Mouse (Mus musculus) forebrain, embryonic 11.5 days (tissue): ENCODE data around the gene Olfr1025-ps1. TPM values are rescaled to one million over a fixed set of nuclear protein-coding genes. Genes with fewer than 3 reads are reported as not detected.

Experiments
- ATAC-seq: fragments of 200-750 bp; cut with Nextera tagmentation; replicated peaks from 2 replicates; pipeline ENCODE4 v1.8.0; 2017; ENCODE audit warnings: moderate TSS enrichment; ENCODE audit not compliant: low FRiP score
- DNase-seq: peaks from one replicate; pipeline ENCODE4 v3.0.0-alpha.2; 2017; ENCODE audit warnings: low spot score
- H3K27ac ChIP-seq: fragments of 300-500 bp; sonication (generic); 2 replicates; pipeline ENCODE4 v1.5.1; 2014; ENCODE audit warnings: low read depth, low read length
- H3K27me3 ChIP-seq: fragments of 300-500 bp; sonication (generic); 2 replicates; pipeline ENCODE4 v1.6.1; 2014; ENCODE audit warnings: mild to moderate bottlenecking, low read length, mixed read lengths; ENCODE audit not compliant: control insufficient read depth, insufficient read depth
- H3K36me3 ChIP-seq: fragments of 300-500 bp; sonication (generic); 2 replicates; pipeline ENCODE4 v1.6.1; 2014; ENCODE audit warnings: mild to moderate bottlenecking, low read length, moderate library complexity, mixed read lengths; ENCODE audit not compliant: control insufficient read depth, insufficient read depth
- H3K4me1 ChIP-seq: fragments of 300-500 bp; sonication (generic); replicated peaks from 2 replicates; pipeline ENCODE4 v1.6.1; 2014; ENCODE audit warnings: low read length, mixed read lengths; ENCODE audit not compliant: control insufficient read depth, insufficient read depth
- H3K4me2 ChIP-seq: fragments of 300-500 bp; sonication (generic); 2 replicates; pipeline ENCODE4 v1.6.1; 2014; ENCODE audit warnings: low read depth, mild to moderate bottlenecking, low read length, moderate library complexity, mixed read lengths; ENCODE audit not compliant: severe bottlenecking
- H3K4me3 ChIP-seq: fragments of 300-500 bp; sonication (generic); 2 replicates; pipeline ENCODE4 v1.5.1; 2014; ENCODE audit warnings: low read depth, low read length
- H3K9ac ChIP-seq: fragments of 300-500 bp; sonication (generic); 2 replicates; pipeline ENCODE4 v1.6.1; 2014; ENCODE audit warnings: low read length
- H3K9me3 ChIP-seq: fragments of 300-500 bp; sonication (generic); 2 replicates; pipeline ENCODE4 v1.6.1; 2016; ENCODE audit warnings: low read length, mixed read lengths; ENCODE audit not compliant: control insufficient read depth
- WGBS: fragments of 180-500 bp; shearing (Covaris S2); extraction: QIAGEN DNeasy Blood & Tissue Kit; methylation state at CpG from one replicate; pipeline ENCODE4 v1.1.7; 2014; 5-methylcytosine and 5-hydroxymethylcytosine counted together
- polyA plus RNA-seq: library from polyadenylated mRNA; unstranded; fragments of >200 nt; fragmentation: Nextera tagmentation; extraction: Ambion mirVana; gene quantifications from 2 replicates; pipeline ENCODE4 v1.2.1, GENCODE M21; 2014

Olfr1025-ps1 gene
- not detected in 2 replicates for polyA plus RNA-seq

DNA sequence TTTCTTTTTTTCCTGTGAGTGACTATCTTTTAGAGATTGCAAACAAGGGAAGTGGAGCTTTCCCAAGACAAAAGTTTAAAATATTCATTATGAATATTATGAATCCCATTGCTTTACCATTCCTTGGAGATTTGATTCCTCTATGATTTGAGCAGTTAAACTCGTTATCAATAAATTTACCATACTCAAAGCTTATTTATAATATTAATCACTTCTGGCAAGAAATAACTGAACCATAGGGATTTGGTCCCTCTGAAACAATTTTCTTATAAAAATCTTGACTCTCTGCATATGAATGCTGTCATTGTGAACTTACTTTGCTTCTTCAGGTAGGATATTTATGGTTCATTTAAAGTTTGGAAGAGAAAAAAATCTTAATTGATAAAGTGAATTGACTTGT, at the start of gene Olfr1025-ps1:
TSS of gene Olfr1025-ps1 (plus strand) at position 301 of the 400 bp plus-strand sequence.
- H3K4me3 ChIP-seq, result no peak within 1 kb of the TSS
- H3K4me2 ChIP-seq, result no peak within 1 kb of the TSS
- ATAC-seq, result no peak
- 72% methylated on average over 1 of the region's 1 CpGs for WGBS
- no peaks in the 10 kb centered on the region for H3K4me1 ChIP-seq
- no peaks in the 10 kb centered on the region for H3K27me3 ChIP-seq
- H3K9ac ChIP-seq, result no peak within 1 kb of the TSS
- no peaks in the 10 kb centered on the region for H3K9me3 ChIP-seq
- H3K36me3 ChIP-seq, result no peaks in the 10 kb centered on the region
- H3K27ac ChIP-seq, result no peak within 1 kb of the TSS
- no peak for DNase-seq

DNA sequence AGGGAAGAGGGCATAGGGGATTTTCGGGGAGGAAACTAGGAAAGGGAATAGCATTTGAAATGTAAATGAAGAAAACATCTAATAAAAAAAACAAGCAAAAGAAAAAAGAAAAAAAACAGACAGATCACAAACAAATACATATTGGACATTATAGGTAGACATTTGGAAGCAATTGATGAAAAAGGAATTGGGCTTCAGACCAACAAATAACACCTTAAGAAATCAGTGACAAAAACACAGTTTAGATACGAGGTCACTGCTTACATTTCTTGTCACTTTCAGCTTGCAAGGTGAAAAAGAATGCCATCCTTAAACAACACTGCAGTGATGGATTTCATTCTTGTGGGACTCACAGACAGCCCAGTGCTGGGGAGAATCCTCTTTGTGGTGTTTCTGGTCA, 46.7 kb upstream of the Olfr1025-ps1 start, which contains the start of gene Olfr1022:
TSS of gene Olfr1022 (plus strand) at position 301 of the 400 bp plus-strand sequence.
- 66% methylated on average over 2 of the region's 2 CpGs for WGBS
- Histone ChIP-seq H3K4me1 (no peaks in the 10 kb centered on the region), H3K27ac (no peak within 1 kb of the TSS), H3K36me3 (no peaks in the 10 kb centered on the region), H3K9me3 (no peaks in the 10 kb centered on the region), H3K27me3 (no peaks in the 10 kb centered on the region), H3K9ac (no peak within 1 kb of the TSS), H3K4me3 (no peak within 1 kb of the TSS), H3K4me2 (no peak within 1 kb of the TSS)
- ATAC-seq (no peak), DNase-seq (no peak)

DNA sequence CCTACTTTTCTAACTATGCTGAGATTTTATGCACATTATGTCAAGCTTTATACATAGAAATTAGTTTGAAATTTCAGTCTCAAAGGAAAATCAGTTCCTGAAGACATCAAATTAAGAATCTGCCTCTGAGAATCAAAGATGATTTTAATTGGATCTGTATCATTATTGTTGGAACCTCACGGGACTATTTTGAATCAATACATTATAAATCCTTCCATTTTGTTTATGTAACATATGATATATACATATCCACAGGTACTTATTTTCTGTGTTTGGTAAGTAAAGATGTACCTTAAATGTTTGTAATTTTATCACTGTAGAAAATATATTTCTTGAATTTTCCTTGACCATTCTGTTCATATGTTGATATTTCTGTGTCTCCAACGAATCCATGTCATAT, 29.7 kb upstream of the Olfr1025-ps1 start, which contains the start of gene Olfr1023:
TSS of gene Olfr1023 (plus strand) at position 301 of the 400 bp plus-strand sequence.
- no peak within 1 kb of the TSS for H3K9ac ChIP-seq
- H3K4me3 ChIP-seq, result no peak within 1 kb of the TSS
- no peak within 1 kb of the TSS for H3K27ac ChIP-seq
- no peaks in the 10 kb centered on the region for H3K36me3 ChIP-seq
- H3K9me3 ChIP-seq, result no peaks in the 10 kb centered on the region
- H3K4me2 ChIP-seq, result no peak within 1 kb of the TSS
- ATAC-seq (no peak), DNase-seq (no peak)
- WGBS, result 84% methylated on average over 2 of the region's 2 CpGs
- H3K27me3 ChIP-seq, result no peaks in the 10 kb centered on the region
- H3K4me1 ChIP-seq, result no peaks in the 10 kb centered on the region

DNA sequence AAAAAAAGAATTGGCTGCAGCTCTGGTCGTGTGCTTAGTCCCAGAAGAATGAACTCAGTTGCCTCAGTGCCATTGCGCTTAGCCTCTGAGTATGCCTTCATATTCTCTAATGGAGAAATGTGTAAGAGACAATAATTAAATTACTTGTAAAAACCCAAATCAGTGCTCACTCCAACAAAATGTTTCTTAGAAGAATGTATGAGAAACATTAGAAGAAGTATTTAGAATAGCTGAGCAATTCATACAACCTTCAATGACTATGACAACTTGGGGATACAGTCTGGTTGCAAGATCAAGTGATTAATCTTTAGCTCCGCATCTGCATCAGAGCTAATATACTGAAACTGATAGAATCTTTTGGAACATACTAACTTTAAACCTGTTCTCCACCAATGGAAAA, 10.0 kb upstream of the Olfr1025-ps1 start, which contains the start of gene Olfr1024:
TSS of gene Olfr1024 (minus strand) at position 101 of the 400 bp plus-strand sequence.
- Histone ChIP-seq H3K4me3 (no peak within 1 kb of the TSS), H3K4me2 (no peak within 1 kb of the TSS), H3K9me3 (no peaks in the 10 kb centered on the region), H3K27me3 (no peaks in the 10 kb centered on the region), H3K36me3 (no peaks in the 10 kb centered on the region), H3K9ac (no peak within 1 kb of the TSS), H3K27ac (no peak within 1 kb of the TSS), H3K4me1 (no peaks in the 10 kb centered on the region)
- WGBS, result 86% methylated on average over 3 of the region's 3 CpGs
- DNase-seq (no peak), ATAC-seq (no peak)

DNA sequence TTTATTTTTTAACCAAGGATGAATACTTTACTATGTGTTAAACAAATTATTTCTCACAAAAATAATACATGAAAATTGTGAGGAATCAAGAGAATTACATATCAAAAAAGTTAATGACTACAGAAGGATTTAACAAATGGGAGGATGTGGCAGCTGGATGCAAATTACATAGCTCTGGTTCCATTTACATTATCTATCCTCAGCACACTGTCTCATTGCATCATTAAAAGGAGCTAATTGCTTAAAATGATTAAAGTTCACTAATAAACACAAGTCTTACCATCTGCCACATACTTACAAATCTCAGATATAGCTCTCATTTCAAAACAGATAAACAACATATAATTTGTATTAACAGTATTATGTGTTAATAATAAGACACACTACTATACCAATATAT, 1.8 kb upstream of the Olfr1025-ps1 start:
- Histone ChIP-seq H3K9ac (no peak overlapping the region), H3K4me2 (no peak overlapping the region), H3K27me3 (no peaks in the 10 kb centered on the region), H3K4me3 (no peak overlapping the region), H3K9me3 (no peaks in the 10 kb centered on the region), H3K27ac (no peak overlapping the region), H3K36me3 (no peaks in the 10 kb centered on the region), H3K4me1 (no peaks in the 10 kb centered on the region)
- DNase-seq (no peak), ATAC-seq (no peak)

DNA sequence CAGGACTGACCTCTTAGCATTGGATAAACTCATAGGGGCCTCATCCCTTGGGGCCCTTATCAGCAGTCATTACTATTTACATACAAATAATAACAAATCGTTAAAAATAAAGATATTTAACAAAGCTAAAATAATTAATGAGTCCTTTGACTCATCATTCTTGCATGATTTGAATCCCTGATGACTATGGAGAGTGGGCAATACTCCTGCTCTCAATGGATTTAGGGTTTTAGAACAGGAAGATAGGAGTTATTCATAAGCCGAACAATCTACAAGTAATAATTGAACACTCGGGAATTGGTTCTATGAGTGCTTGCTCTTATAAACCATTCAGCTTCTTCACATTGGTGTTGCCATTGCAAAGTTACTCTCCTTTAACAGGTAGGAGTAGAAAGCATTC, 6.3 kb downstream of the Olfr1025-ps1 start, which contains the start of gene Olfr1026:
TSS of gene Olfr1026 (plus strand) at position 301 of the 400 bp plus-strand sequence.
- Histone ChIP-seq H3K27ac (no peak within 1 kb of the TSS), H3K9me3 (no peaks in the 10 kb centered on the region), H3K4me3 (no peak within 1 kb of the TSS), H3K36me3 (no peaks in the 10 kb centered on the region), H3K27me3 (no peaks in the 10 kb centered on the region), H3K4me1 (no peaks in the 10 kb centered on the region), H3K9ac (no peak within 1 kb of the TSS), H3K4me2 (no peak within 1 kb of the TSS)
- no peak for DNase-seq
- ATAC-seq, result no peak
- 90% methylated on average over 3 of the region's 3 CpGs for WGBS

DNA sequence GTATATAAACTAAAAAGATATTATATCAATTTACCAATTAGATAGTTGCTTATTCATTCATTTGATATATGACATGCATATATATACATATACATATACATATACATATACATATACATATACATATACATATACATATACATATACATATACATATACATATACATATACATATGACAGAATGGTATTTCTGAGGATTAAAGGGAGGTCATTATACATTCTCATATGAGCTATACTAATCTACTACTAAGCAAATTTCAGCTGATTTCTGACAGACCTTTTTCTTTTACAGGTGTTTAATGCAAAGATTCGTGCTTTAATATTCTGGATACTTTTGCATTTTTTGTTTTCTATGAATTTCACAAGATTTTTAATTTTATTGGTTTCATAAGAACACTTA, 35.1 kb downstream of the Olfr1025-ps1 start, which contains the start of gene Olfr1028:
TSS of gene Olfr1028 (plus strand) at position 301 of the 400 bp plus-strand sequence.
- 83% methylated on average over 1 of the region's 1 CpGs for WGBS

More for the DNA sequence above, 35.1 kb downstream of the Olfr1025-ps1 start, which contains the start of gene Olfr1028:
- Histone ChIP-seq H3K9ac (no peak within 1 kb of the TSS), H3K4me3 (no peak within 1 kb of the TSS), H3K4me2 (no peak within 1 kb of the TSS), H3K4me1 (no peaks in the 10 kb centered on the region), H3K36me3 (no peaks in the 10 kb centered on the region), H3K27ac (no peak within 1 kb of the TSS), H3K27me3 (no peaks in the 10 kb centered on the region), H3K9me3 (no peaks in the 10 kb centered on the region)
- no peak for ATAC-seq
- no peak for DNase-seq

Other genes starting within 250 kb of the Olfr1025-ps1 start
- not detected in 2 replicates for gene Olfr1006, start 236.4 kb upstream of the Olfr1025-ps1 start, polyA plus RNA-seq
- not detected in 2 replicates for gene Olfr1008, start 225.8 kb upstream of the Olfr1025-ps1 start, polyA plus RNA-seq
- gene Olfr1009, start 199.8 kb upstream of the Olfr1025-ps1 start, polyA plus RNA-seq, result not detected in 2 replicates
- not detected in 2 replicates for gene Olfr1012, start 152.4 kb upstream of the Olfr1025-ps1 start, polyA plus RNA-seq
- not detected in 2 replicates for gene Olfr1013, start 148.1 kb upstream of the Olfr1025-ps1 start, polyA plus RNA-seq
- not detected in 2 replicates for gene Olfr1014, start 142.5 kb upstream of the Olfr1025-ps1 start, polyA plus RNA-seq
- gene Olfr1015, start 133.2 kb upstream of the Olfr1025-ps1 start, polyA plus RNA-seq, result not detected in 2 replicates
- gene Olfr1016, start 112.6 kb upstream of the Olfr1025-ps1 start, polyA plus RNA-seq, result not detected in 2 replicates
- gene Olfr1018, start 96.7 kb upstream of the Olfr1025-ps1 start, polyA plus RNA-seq, result not detected in 2 replicates
- gene Olfr1019, start 69.7 kb upstream of the Olfr1025-ps1 start, polyA plus RNA-seq, result not detected in 2 replicates
- gene Olfr1020, start 68.2 kb upstream of the Olfr1025-ps1 start, polyA plus RNA-seq, result not detected in 2 replicates
- not detected in 2 replicates for gene Olfr1022, start 46.6 kb upstream of the Olfr1025-ps1 start, polyA plus RNA-seq
- not detected in 2 replicates for gene Olfr1023, start 29.6 kb upstream of the Olfr1025-ps1 start, polyA plus RNA-seq
- gene Olfr1024, start 10.1 kb upstream of the Olfr1025-ps1 start, polyA plus RNA-seq, result not detected in 2 replicates
- gene Olfr1026, start 6.4 kb downstream of the Olfr1025-ps1 start, polyA plus RNA-seq, result not detected in 2 replicates
- not detected in 2 replicates for gene Olfr1028, start 35.2 kb downstream of the Olfr1025-ps1 start, polyA plus RNA-seq
- not detected in 2 replicates for gene Olfr1029, start 58.7 kb downstream of the Olfr1025-ps1 start, polyA plus RNA-seq
- gene Olfr1030, start 64.1 kb downstream of the Olfr1025-ps1 start, polyA plus RNA-seq, result not detected in 2 replicates
- gene Olfr1031, start 75.1 kb downstream of the Olfr1025-ps1 start, polyA plus RNA-seq, result not detected in 2 replicates
- not detected in 2 replicates for gene Olfr1032, start 90.3 kb downstream of the Olfr1025-ps1 start, polyA plus RNA-seq
- gene Olfr1033, start 105.4 kb downstream of the Olfr1025-ps1 start, polyA plus RNA-seq, result not detected in 2 replicates
- gene Olfr1034, start 130.7 kb downstream of the Olfr1025-ps1 start, polyA plus RNA-seq, result not detected in 2 replicates
- not detected in 2 replicates for gene Olfr1036, start 158.8 kb downstream of the Olfr1025-ps1 start, polyA plus RNA-seq
- gene Olfr1037, start 172.2 kb downstream of the Olfr1025-ps1 start, polyA plus RNA-seq, result not detected in 2 replicates
- gene Olfr1039, start 220.7 kb downstream of the Olfr1025-ps1 start, polyA plus RNA-seq, result not detected in 2 replicates
- gene Olfr1040, start 231.5 kb downstream of the Olfr1025-ps1 start, polyA plus RNA-seq, result not detected in 2 replicates
- gene Olfr1042, start 246.6 kb downstream of the Olfr1025-ps1 start, polyA plus RNA-seq, result not detected in 2 replicates